Mouse (Mus musculus) liver, embryonic 11.5 days (tissue): ENCODE results near the gene Nfib. TPM values are rescaled to one million over a fixed set of nuclear protein-coding genes. Genes with fewer than 3 reads are reported as not detected.

ENCODE experiments used
- ATAC-seq: fragments of 200-750 bp; cut with Nextera tagmentation; replicated peaks from 2 replicates; pipeline ENCODE4 v1.8.0; 2017; ENCODE audit warnings: moderate number of reproducible peaks, mild to moderate bottlenecking, moderate TSS enrichment, moderate library complexity; ENCODE audit not compliant: low FRiP score
- DNase-seq: peaks from one replicate; pipeline ENCODE4 v3.0.0-alpha.2; 2017; ENCODE audit warnings: low spot score
- H3K27ac ChIP-seq: fragments of 300-500 bp; sonication (generic); 2 replicates; pipeline ENCODE4 v1.5.1; 2014; ENCODE audit warnings: mild to moderate bottlenecking, low read depth, low read length, control low read depth
- H3K27me3 ChIP-seq: fragments of 300-500 bp; sonication (generic); replicated peaks from 2 replicates; pipeline ENCODE4 v1.6.1; 2014; ENCODE audit warnings: low read length, mixed read lengths; ENCODE audit not compliant: control insufficient read depth, insufficient read depth
- H3K36me3 ChIP-seq: fragments of 300-500 bp; sonication (generic); 2 replicates; pipeline ENCODE4 v1.6.1; 2014; ENCODE audit warnings: mild to moderate bottlenecking, low read length, moderate library complexity, mixed read lengths; ENCODE audit not compliant: control insufficient read depth, insufficient read depth
- H3K4me1 ChIP-seq: fragments of 300-500 bp; sonication (generic); replicated peaks from 2 replicates; pipeline ENCODE4 v1.6.1; 2014; ENCODE audit warnings: low read length, mixed read lengths; ENCODE audit not compliant: control insufficient read depth, insufficient read depth
- H3K4me2 ChIP-seq: fragments of 300-500 bp; sonication (generic); 2 replicates; pipeline ENCODE4 v1.6.1; 2014; ENCODE audit warnings: mild to moderate bottlenecking, control low read depth, moderate library complexity
- H3K4me3 ChIP-seq: fragments of 300-500 bp; sonication (generic); 2 replicates; pipeline ENCODE4 v1.5.1; 2014; ENCODE audit warnings: low read depth, low read length, control low read depth
- H3K9ac ChIP-seq: fragments of 300-500 bp; sonication (generic); 2 replicates; pipeline ENCODE4 v1.6.1; 2014; ENCODE audit warnings: low read depth, low read length, control low read depth
- H3K9me3 ChIP-seq: fragments of 300-500 bp; sonication (generic); 2 replicates; pipeline ENCODE4 v1.6.1; 2016; ENCODE audit warnings: low read length, inconsistent platforms, mixed read lengths; ENCODE audit not compliant: control insufficient read depth
- WGBS: fragments of 180-500 bp; shearing (Covaris S2); extraction: QIAGEN DNeasy Blood & Tissue Kit; methylation state at CpG from one replicate; pipeline ENCODE4 v1.1.7; 2014; 5-methylcytosine and 5-hydroxymethylcytosine counted together
- polyA plus RNA-seq: library from polyadenylated mRNA; unstranded; fragments of >200 nt; fragmentation: Nextera tagmentation; extraction: Ambion mirVana; gene quantifications from 2 replicates; pipeline ENCODE4 v1.2.1, GENCODE M21; 2014

Nfib gene
- polyA plus RNA-seq, 1 experiment from 2014 or later: 26.9 TPM

DNA sequence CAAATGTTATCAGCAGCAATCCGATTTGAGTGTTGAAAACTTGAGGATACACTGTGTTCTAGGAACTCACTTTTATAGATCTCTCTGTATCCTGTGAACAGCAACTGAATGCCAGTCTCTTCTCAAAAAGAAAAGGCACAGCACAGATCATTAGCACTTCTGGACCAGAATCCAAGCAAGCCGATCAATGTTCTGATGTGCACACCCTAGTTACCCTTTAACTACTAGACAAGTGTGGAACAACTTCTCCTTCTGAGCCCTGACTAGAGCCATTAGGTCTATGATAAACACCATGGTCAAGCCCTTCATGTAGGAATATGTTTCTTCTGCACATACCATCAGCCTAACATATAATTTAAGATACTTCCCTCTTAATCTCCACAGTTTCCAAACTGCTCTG, 219.6 kb downstream of the Nfib start:
- WGBS: 82% methylated on average over 2 of the region's 2 CpGs

DNA sequence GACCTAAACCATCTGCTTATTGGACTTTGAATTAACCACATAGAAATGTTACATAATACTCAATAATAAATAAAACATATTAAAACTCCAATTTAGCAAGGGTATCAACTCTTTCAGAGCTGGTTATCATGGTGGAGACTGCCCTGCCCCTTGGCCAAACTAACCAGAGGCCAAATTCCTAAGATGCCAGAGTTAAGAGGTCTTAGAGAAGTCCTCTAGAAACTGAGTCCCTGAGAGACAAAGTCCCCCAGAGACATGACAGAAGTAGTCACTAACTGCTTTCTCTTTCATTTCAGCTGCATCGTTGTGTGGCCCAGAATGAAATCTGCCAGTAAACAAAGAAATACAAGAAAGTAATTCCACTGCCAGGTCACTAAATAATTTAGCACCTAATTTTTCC, 221.7 kb downstream of the Nfib start:
- H3K4me1 ChIP-seq: no peaks in the 10 kb centered on the region
- no peak overlapping the region for H3K27ac ChIP-seq
- H3K36me3 ChIP-seq: no peaks in the 10 kb centered on the region
- no peaks in the 10 kb centered on the region for H3K27me3 ChIP-seq
- WGBS: 64% methylated on average over 1 of the region's 1 CpGs
- no peak overlapping the region for H3K4me2 ChIP-seq
- ATAC-seq (no peak), DNase-seq (no peak)
- no peak overlapping the region for H3K4me3 ChIP-seq
- no peak overlapping the region for H3K9ac ChIP-seq
- H3K9me3 ChIP-seq: no peaks in the 10 kb centered on the region

More for the DNA sequence above, 219.6 kb downstream of the Nfib start:
- H3K27me3 ChIP-seq: no peaks in the 10 kb centered on the region
- H3K36me3 ChIP-seq: no peaks in the 10 kb centered on the region
- no peak overlapping the region for H3K27ac ChIP-seq
- no peaks in the 10 kb centered on the region for H3K9me3 ChIP-seq
- no peaks in the 10 kb centered on the region for H3K4me1 ChIP-seq
- ATAC-seq (no peak), DNase-seq (no peak)
- H3K4me2 ChIP-seq: no peak overlapping the region
- H3K4me3 ChIP-seq: no peak overlapping the region
- no peak overlapping the region for H3K9ac ChIP-seq

DNA sequence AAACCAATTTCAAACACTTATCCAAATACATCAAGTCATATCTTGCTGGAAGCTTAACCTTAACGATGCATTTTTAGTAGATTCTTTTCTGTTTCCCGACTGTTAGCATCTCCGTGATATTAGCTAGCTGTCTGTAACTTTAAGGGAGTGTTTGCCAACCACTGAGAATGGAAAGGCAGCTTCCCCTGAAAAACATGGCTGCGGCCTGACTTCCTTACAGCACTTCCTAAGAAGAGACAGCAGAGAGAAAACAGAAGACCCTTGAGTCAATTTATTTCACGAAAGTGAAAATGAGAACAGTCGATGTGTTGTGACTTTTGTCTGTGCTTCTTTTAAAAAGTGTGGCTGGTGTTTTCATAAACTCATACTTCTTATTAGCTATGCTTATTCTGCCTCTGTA, 222.3 kb downstream of the Nfib start:
- Histone ChIP-seq H3K9me3 (no peaks in the 10 kb centered on the region), H3K9ac (no peak overlapping the region), H3K4me3 (no peak overlapping the region), H3K4me1 (no peaks in the 10 kb centered on the region), H3K36me3 (no peaks in the 10 kb centered on the region), H3K27ac (no peak overlapping the region), H3K4me2 (no peak overlapping the region), H3K27me3 (no peaks in the 10 kb centered on the region)
- WGBS: 53% methylated on average over 6 of the region's 6 CpGs
- ATAC-seq (no peak), DNase-seq (no peak)

DNA sequence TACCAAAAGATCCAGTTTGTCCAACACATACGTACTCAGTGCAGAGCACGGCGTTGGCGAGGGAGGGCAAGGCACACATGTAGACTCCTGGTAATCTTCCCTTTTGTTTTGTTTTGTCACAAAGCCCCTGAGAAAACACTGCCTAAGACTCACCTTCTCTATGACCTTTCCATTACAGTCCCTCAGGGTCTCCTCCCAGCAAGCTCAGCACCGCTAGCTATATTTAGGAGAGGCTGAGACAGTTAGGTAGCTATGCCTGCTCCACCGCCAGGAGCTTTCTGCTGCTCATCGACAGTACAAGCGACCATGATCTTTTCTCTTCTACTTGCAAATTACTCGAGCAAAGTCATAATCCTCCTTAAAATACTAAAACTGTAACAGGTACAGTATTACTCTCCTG, 224.9 kb downstream of the Nfib start:
- Histone ChIP-seq H3K36me3 (no peaks in the 10 kb centered on the region), H3K9me3 (no peaks in the 10 kb centered on the region), H3K4me2 (no peak overlapping the region), H3K4me3 (no peak overlapping the region), H3K27me3 (no peaks in the 10 kb centered on the region), H3K9ac (no peak overlapping the region), H3K27ac (no peak overlapping the region), H3K4me1 (peaks cover 3% of the 10 kb centered on the region; the same call in 1 of the 2 replicates)
- no peak for DNase-seq
- 84% methylated on average over 9 of the region's 9 CpGs for WGBS
- no peak for ATAC-seq

DNA sequence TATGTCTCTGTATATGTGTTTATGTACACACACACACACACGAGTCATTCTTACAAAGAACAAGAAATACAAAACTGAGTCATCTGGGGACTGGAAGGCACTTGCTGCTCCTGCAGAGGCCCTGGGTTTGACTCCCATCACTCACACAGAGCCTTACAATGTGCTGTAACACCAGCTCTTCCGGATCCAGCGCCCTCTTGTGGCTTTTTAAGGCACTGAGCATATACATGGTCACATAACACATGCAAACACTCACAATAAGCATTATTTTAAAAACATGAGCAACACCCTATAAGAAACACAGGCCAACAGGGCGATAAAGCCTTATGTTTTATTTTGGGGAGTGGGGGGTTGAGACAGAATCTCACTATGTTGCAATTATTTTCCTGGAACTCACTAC, 226.2 kb downstream of the Nfib start:
- Histone ChIP-seq H3K36me3 (no peaks in the 10 kb centered on the region), H3K9ac (no peak overlapping the region), H3K4me2 (no peak overlapping the region), H3K4me1 (peaks cover 3% of the 10 kb centered on the region; the same call in 1 of the 2 replicates), H3K9me3 (no peaks in the 10 kb centered on the region), H3K27ac (no peak overlapping the region), H3K4me3 (no peak overlapping the region), H3K27me3 (no peaks in the 10 kb centered on the region)
- WGBS: 58% methylated on average over 4 of the region's 4 CpGs
- ATAC-seq: no peak
- DNase-seq: no peak

DNA sequence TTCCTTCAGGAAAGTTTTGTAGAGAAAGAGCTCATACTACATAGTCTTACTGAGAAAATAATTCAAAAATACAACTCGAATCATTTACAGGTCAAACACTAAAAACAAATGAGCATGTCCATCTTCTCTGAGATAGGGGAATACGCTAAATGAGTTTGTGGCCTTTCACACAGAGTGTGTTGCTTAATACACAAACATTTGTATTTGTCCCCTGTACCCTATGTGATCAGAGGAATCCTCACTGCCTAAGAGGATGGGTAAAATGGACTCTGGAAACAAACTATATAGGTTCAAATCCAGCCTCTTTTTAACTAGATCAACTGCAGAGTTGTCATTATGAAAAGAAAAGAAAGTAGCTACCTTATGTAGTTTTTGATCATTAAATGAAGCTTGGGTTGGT, 227.8 kb downstream of the Nfib start:
- ATAC-seq (no peak), DNase-seq (no peak)
- H3K9ac ChIP-seq: no peak overlapping the region
- H3K27ac ChIP-seq: no peak overlapping the region
- no peaks in the 10 kb centered on the region for H3K9me3 ChIP-seq
- H3K4me2 ChIP-seq: no peak overlapping the region
- no peaks in the 10 kb centered on the region for H3K36me3 ChIP-seq
- 81% methylated on average over 2 of the region's 2 CpGs for WGBS
- peaks cover 3% of the 10 kb centered on the region; the same call in 1 of the 2 replicates for H3K4me1 ChIP-seq
- no peaks in the 10 kb centered on the region for H3K27me3 ChIP-seq
- H3K4me3 ChIP-seq: no peak overlapping the region

DNA sequence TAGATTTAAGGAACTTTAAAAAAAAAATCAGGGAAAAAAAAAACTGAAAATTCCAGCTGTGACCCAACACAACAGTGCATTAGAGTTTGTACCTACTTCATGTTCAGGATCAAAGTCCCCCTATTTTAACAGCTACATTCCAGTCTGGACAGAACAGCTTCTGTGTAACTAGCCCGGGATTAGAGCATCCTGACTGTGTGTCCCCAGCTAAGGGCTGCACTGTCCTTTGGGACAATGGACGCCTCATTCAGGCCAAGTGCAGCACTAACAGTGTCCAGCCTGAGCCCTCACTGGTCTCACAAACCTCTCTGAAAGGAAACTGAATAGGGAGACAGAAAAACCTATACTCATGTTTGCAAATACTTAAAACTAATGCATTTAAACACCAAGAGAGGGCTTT, 229.1 kb downstream of the Nfib start:
- H3K4me2 ChIP-seq: no peak overlapping the region
- ATAC-seq (no peak), DNase-seq (no peak)
- 63% methylated on average over 2 of the region's 2 CpGs for WGBS
- no peak overlapping the region for H3K9ac ChIP-seq
- no peaks in the 10 kb centered on the region for H3K9me3 ChIP-seq
- H3K36me3 ChIP-seq: no peaks in the 10 kb centered on the region
- H3K4me1 ChIP-seq: peaks cover 3% of the 10 kb centered on the region; the same call in 1 of the 2 replicates
- no peak overlapping the region for H3K4me3 ChIP-seq
- H3K27ac ChIP-seq: no peak overlapping the region
- H3K27me3 ChIP-seq: no peaks in the 10 kb centered on the region

DNA sequence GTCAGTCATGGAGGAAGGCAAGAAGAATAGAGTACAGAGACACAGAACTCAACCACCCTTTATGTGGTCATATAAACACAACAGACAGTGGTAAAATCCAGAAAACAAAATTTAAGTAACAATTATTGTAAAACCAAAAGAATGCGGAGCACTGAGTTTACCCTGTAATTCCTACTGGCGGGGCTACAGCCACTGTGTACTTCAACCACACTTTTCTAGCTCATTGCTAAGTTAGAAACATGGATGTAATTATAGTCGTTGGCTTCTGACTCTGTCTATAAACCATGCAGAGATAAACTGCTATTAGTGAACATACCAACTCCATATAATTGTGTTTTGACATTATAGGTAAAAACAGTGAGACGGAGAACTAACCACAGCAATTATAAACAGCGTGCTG, 231.2 kb downstream of the Nfib start:
- Histone ChIP-seq H3K4me2 (no peak overlapping the region), H3K4me1 (peaks cover 3% of the 10 kb centered on the region; the same call in 1 of the 2 replicates), H3K27me3 (no peaks in the 10 kb centered on the region), H3K4me3 (no peak overlapping the region), H3K9me3 (no peaks in the 10 kb centered on the region), H3K27ac (no peak overlapping the region), H3K9ac (no peak overlapping the region), H3K36me3 (no peaks in the 10 kb centered on the region)
- ATAC-seq (no peak), DNase-seq (no peak)
- 81% methylated on average over 5 of the region's 5 CpGs for WGBS

DNA sequence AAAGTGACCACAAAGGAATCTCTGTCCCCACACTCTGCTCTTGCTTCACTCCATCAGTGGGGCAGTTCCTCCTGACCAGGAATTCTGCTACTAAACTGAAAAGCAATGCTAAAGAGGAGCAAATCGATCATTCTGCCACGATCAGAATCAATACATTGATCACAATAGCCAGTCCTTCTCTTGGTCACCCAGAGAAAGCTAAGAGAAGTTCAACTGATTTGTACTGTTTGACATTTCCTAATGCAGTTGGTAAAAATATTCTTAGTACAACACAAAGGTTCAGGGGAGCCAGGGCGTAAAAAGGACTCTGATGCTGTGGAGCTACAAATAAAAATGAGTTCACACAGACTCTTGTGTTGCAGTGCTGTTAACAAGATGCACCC, 234.6 kb downstream of the Nfib start:
- DNase-seq (no peak), ATAC-seq (no peak)
- H3K9ac ChIP-seq: no peak overlapping the region
- H3K27ac ChIP-seq: no peak overlapping the region
- no peaks in the 10 kb centered on the region for H3K27me3 ChIP-seq
- H3K9me3 ChIP-seq: no peaks in the 10 kb centered on the region
- H3K36me3 ChIP-seq: no peaks in the 10 kb centered on the region
- no peak overlapping the region for H3K4me2 ChIP-seq
- no peak overlapping the region for H3K4me3 ChIP-seq
- peaks cover 4% of the 10 kb centered on the region for H3K4me1 ChIP-seq
- WGBS: 74% methylated on average over 3 of the region's 3 CpGs
